Mouse (Mus musculus) hindbrain, postnatal 0 days (tissue): Measurements from ENCODE around the gene F7. TPM values are rescaled to one million over a fixed set of nuclear protein-coding genes. Genes with fewer than 3 reads are reported as not detected.
A peak's percentile ranks its signal among the peaks of the same experiment; 100 is the strongest.

Experiments
- ATAC-seq: fragments of 200-750 bp; cut with Nextera tagmentation; 2 replicates; pipeline ENCODE4 v1.8.0; 2017; ENCODE audit warnings: mild to moderate bottlenecking, moderate TSS enrichment, moderate library complexity
- DNase-seq: peaks from one replicate; pipeline ENCODE4 v3.0.0-alpha.2; 2015; ENCODE audit warnings: low spot score
- H3K27ac ChIP-seq: fragments of 300-500 bp; sonication (generic); 2 replicates; pipeline ENCODE4 v1.5.1; 2014; ENCODE audit warnings: mild to moderate bottlenecking
- H3K27me3 ChIP-seq: fragments of 300-500 bp; sonication (generic); 2 replicates; pipeline ENCODE4 v1.6.1; 2014; ENCODE audit warnings: low read length, mixed read lengths; ENCODE audit not compliant: insufficient read depth
- H3K36me3 ChIP-seq: fragments of 300-500 bp; sonication (generic); 2 replicates; pipeline ENCODE4 v1.6.1; 2014; ENCODE audit warnings: low read length, mixed read lengths; ENCODE audit not compliant: insufficient read depth
- H3K4me1 ChIP-seq: fragments of 300-500 bp; sonication (generic); 2 replicates; pipeline ENCODE4 v1.6.1; 2014; ENCODE audit warnings: antibody characterized with exemption, low read length, mixed read lengths; ENCODE audit not compliant: insufficient read depth
- H3K4me2 ChIP-seq: fragments of 300-500 bp; sonication (generic); 2 replicates; pipeline ENCODE4 v1.6.1; 2014; ENCODE audit warnings: low read depth, mild to moderate bottlenecking, low read length, moderate library complexity, mixed read lengths
- H3K4me3 ChIP-seq: fragments of 300-500 bp; sonication (generic); 2 replicates; pipeline ENCODE4 v1.5.1; 2014; ENCODE audit warnings: low read length
- H3K9ac ChIP-seq: fragments of 300-500 bp; sonication (generic); replicated peaks from 2 replicates; pipeline ENCODE4 v1.6.1; 2014; ENCODE audit warnings: mild to moderate bottlenecking, low read length, moderate library complexity, mixed read lengths
- H3K9me3 ChIP-seq: fragments of 300-500 bp; sonication (generic); 2 replicates; pipeline ENCODE4 v1.6.1; 2016; ENCODE audit warnings: low read length, mixed read lengths
- CTCF ChIP-seq: IDR thresholded peaks from 2 replicates; pipeline ENCODE4 v1.5.1; 2016; ENCODE audit warnings: antibody characterized with exemption, control low read depth, low read depth
- WGBS: fragments of 180-500 bp; shearing (Covaris S2); extraction: QIAGEN DNeasy Blood & Tissue Kit; methylation state at CpG from one replicate; pipeline ENCODE4 v1.1.7; 2014; 5-methylcytosine and 5-hydroxymethylcytosine counted together
- polyA plus RNA-seq: library from polyadenylated mRNA; unstranded; fragments of >200 nt; fragmentation: Nextera tagmentation; extraction: Ambion mirVana; gene quantifications from 2 replicates; pipeline ENCODE4 v1.2.1, GENCODE M21; 2015
- total RNA-seq: library from RNA; depleted of rRNA; stranded (reverse); fragments of >200 nt; gene quantifications from 2 replicates; pipeline ENCODE4 v1.2.3, GENCODE M21; 2014

F7 gene
- total and polyA plus RNA-seq, 2 experiments from 2014 or later: 0.10 TPM; not detected in 1

DNA sequence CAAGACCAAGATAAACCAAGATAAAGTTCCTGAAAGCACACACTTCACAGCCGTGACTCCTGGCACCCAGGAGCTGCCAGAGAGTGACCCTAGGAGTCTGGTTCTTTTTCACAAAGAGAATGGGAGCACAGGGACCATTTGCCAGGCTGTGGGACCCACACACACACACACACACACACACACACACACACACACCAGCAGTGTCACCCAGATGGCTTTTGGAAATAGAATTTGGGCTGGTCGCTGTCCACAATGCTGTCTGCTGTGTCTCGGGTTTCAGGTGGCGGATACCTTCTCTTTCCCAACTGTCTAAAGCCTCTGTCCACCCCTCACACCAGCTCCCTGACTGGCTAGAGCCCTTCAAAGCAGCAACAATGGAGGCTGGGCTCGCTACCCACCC is 31.4 kb upstream of the F7 start:
- no peaks in the 10 kb centered on the region for H3K9me3 ChIP-seq
- WGBS: 91% methylated on average over 5 of the region's 5 CpGs
- no peak for TF ChIP-seq CTCF
- no peaks in the 10 kb centered on the region for H3K4me1 ChIP-seq
- no peak overlapping the region for H3K4me2 ChIP-seq
- DNase-seq (no peak), ATAC-seq (no peak)
- no peaks in the 10 kb centered on the region for H3K27me3 ChIP-seq
- H3K4me3 ChIP-seq: no peak overlapping the region
- no peak overlapping the region for H3K9ac ChIP-seq
- H3K27ac ChIP-seq: no peak overlapping the region
- peaks cover 50% of the 10 kb centered on the region for H3K36me3 ChIP-seq

DNA sequence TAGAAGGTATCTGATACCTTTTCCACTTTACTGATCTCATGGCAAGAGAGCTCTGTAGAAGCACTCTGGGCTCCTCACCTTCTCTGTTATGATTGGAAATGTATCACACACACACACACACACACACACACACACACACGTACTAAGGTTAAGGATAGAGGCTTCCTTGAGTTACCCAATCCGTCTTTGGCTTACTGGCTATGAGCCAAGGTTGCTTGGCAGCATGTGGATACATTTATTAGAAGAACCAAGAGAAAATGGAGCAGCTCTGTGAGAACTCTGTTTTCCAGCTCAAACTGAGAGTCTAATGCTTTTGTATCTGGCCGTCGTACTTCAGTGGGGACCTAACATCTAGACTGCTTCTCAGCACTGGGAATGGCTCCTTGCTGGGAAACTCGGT is 30.4 kb upstream of the F7 start:
- Histone ChIP-seq H3K9me3 (no peaks in the 10 kb centered on the region), H3K36me3 (peaks cover 60% of the 10 kb centered on the region), H3K27ac (no peak overlapping the region), H3K27me3 (no peaks in the 10 kb centered on the region), H3K9ac (no peak overlapping the region), H3K4me2 (no peak overlapping the region), H3K4me1 (no peaks in the 10 kb centered on the region), H3K4me3 (no peak overlapping the region)
- 25% methylated on average over 5 of the region's 5 CpGs for WGBS
- no peak for TF ChIP-seq CTCF
- ATAC-seq (no peak), DNase-seq (peak; percentile 48)

DNA sequence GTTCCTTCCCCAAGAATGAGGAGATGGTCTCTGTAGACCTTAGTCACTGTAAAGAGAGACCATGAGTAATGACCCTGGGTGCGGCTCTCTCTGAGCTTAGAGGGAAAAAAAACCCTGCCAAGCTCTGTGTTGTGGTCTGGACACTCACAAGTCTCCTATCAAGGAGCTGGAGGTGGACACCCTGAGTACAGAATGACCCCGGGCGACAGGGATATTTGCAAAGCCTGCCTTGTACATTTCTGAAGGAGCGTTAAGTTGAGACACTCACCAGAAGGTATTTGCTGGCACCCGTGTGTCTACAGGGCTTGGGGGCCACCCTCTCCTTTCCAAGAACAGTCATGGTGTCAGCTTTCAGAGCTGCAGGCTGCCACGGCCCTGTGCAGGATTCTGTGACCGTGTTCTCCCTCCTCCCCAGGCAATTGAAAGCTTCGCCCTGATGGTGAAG is 29.0 kb upstream of the F7 start:
- no peak for ATAC-seq
- WGBS: 74% methylated on average over 8 of the region's 8 CpGs
- peaks cover 67% of the 10 kb centered on the region for H3K36me3 ChIP-seq

DNA sequence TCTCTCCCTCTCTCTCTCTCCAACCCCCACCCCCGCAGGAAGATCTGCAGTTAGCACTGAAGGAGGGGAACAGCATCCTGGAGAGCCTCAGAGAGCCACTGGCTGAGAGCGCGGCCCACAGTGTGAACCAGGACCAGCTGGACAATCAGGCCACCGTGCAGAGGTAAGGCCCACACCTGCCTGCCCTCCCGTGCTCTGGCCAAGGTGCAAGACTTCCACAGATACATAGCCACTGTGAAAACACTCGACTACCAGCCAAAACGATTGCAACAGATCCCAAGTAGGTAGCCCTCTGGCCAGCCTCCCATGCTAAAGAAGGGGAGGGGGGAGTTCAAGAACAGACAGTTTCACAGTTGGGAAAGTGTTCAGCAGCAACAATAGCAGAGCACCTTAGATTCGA is 27.5 kb upstream of the F7 start:
- Histone ChIP-seq H3K36me3 (peaks cover 79% of the 10 kb centered on the region), H3K4me1 (no peaks in the 10 kb centered on the region), H3K4me3 (no peak overlapping the region), H3K9ac (no peak overlapping the region), H3K9me3 (no peaks in the 10 kb centered on the region), H3K27ac (no peak overlapping the region), H3K4me2 (no peak overlapping the region), H3K27me3 (no peaks in the 10 kb centered on the region)
- DNase-seq (no peak), ATAC-seq (no peak)
- 89% methylated on average over 7 of the region's 8 CpGs for WGBS
- no peak for TF ChIP-seq CTCF

More for the DNA sequence above, 29.0 kb upstream of the F7 start:
- H3K4me3 ChIP-seq: no peak overlapping the region
- no peak overlapping the region for H3K27ac ChIP-seq
- no peaks in the 10 kb centered on the region for H3K4me1 ChIP-seq
- no peak overlapping the region for H3K9ac ChIP-seq
- DNase-seq: no peak
- TF ChIP-seq CTCF: no peak
- no peaks in the 10 kb centered on the region for H3K9me3 ChIP-seq
- H3K4me2 ChIP-seq: no peak overlapping the region
- H3K27me3 ChIP-seq: no peaks in the 10 kb centered on the region

DNA sequence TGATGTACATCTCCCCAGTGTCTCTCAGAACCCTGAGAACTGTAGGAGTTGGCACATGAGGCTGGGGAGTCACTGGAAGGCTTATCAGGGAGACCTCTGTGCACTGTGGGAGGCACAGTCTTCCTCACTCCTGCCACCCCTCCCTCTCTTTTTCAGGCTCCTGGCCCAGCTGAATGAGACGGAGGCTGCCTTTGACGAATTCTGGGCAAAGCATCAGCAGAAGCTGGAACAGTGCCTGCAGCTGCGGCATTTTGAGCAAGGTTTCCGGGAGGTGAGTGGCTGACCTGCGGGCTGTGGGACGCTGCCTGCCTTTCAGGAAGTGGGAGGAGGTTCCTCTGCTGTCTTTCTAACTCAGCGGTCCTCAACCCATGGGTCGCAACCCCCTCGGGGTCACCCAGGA is 26.0 kb upstream of the F7 start:
- no peaks in the 10 kb centered on the region for H3K4me1 ChIP-seq
- no peak for TF ChIP-seq CTCF

DNA sequence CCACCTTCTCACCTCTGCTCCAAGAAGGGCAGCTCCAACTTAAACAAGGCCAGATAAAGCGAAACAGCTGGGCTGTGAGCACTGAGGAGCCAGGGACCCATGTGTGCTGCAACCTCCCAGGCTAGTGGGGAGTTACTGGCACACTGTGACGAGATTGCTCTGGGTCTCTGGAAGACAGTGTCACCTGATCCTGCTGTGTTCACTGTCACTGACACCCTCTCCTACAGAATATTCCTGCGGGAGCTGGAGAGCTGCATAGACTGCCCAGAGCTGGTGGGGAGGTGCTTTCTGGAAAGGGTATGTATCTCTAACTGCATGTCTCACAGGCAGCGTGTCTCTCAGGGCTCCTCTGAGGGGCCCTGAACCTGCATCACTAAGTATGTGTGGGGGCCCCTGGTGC is 18.4 kb upstream of the F7 start:
- TF ChIP-seq CTCF: no peak
- 85% methylated on average over 4 of the region's 4 CpGs for WGBS

More for the DNA sequence above, 26.0 kb upstream of the F7 start:
- Histone ChIP-seq H3K9me3 (no peaks in the 10 kb centered on the region), H3K36me3 (peaks cover 83% of the 10 kb centered on the region), H3K4me2 (no peak overlapping the region), H3K4me3 (no peak overlapping the region), H3K9ac (no peak overlapping the region), H3K27me3 (no peaks in the 10 kb centered on the region), H3K27ac (no peak overlapping the region)
- DNase-seq: peak; percentile 16
- WGBS: 67% methylated on average over 9 of the region's 9 CpGs
- no peak for ATAC-seq

DNA sequence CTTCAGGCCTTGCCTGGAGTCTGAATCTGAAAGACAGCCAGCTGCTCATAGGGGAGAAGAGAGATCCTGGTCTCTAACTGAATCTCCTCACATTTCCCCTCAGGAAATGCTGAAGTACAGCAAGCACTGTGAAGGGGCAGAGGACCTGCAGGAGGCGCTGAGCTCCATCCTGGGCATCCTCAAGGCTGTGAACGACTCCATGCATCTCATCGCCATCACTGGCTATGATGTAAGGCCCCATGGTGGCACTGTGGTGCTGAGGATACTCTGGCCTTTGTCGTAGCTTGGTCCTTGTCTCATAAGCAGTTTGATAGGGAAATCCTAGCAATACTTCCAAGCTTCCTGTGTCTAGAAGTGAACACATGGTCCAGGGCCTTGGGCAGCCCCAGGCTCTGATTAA is 15.5 kb upstream of the F7 start:
- 73% methylated on average over 4 of the region's 4 CpGs for WGBS
- Histone ChIP-seq H3K27me3 (no peaks in the 10 kb centered on the region), H3K4me1 (no peaks in the 10 kb centered on the region), H3K9ac (no peak overlapping the region), H3K9me3 (no peaks in the 10 kb centered on the region), H3K36me3 (peaks cover 96% of the 10 kb centered on the region), H3K27ac (no peak overlapping the region), H3K4me2 (no peak overlapping the region), H3K4me3 (no peak overlapping the region)
- peak; percentile 32 for TF ChIP-seq CTCF
- ATAC-seq (no peak), DNase-seq (peak; percentile 13)

More for the DNA sequence above, 18.4 kb upstream of the F7 start:
- Histone ChIP-seq H3K4me3 (no peak overlapping the region), H3K27me3 (no peaks in the 10 kb centered on the region), H3K9ac (no peak overlapping the region), H3K4me1 (no peaks in the 10 kb centered on the region), H3K4me2 (no peak overlapping the region), H3K36me3 (peaks cover 97% of the 10 kb centered on the region), H3K27ac (no peak overlapping the region), H3K9me3 (no peaks in the 10 kb centered on the region)
- DNase-seq: no peak
- no peak for ATAC-seq
